Mouse (Mus musculus): ENCODE measurements at regions not wholly inside any gene's neighbourhood (a gene's known extent, or its start where the extent isn't known, plus 50 kb on each side); places are given as distances from the start of the nearest gene placed in this dataset.

DNA sequence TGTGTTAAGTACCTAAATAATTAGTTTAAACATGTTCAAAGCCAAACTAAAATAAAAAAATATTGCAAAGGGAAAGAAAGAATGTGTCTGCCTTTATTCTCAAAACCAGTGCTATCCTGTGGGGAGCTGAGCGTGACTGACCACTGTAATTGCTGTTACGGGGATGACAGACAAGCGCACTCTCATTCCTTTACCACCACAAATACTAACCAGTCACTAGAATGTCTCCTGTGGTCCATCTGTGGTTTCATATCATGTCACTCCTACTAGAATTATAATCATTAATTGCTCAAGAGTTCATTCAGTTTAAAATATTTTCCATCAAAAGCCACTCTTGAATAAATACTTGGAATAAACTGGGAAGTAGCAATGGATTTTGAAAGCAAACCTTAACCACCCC is 268.8 kb downstream of the Epha4 start:
- TF ChIP-seq POLR2A (IDR thresholded peaks at IDR 0.05; ENCODE audit: insufficient read depth, low read length) (no peak), EP300 (IDR thresholded peaks at IDR 0.05; ENCODE audit: insufficient read depth, low read depth, low read length) (no peak), CTCF (IDR thresholded peaks at IDR 0.05; ENCODE audit: low read depth, low read length) (no peak)
- H3K4me3 ChIP-seq (ENCODE audit: low read depth, low read length): no peak overlapping the region
- no peaks in the 10 kb centered on the region for H3K27me3 ChIP-seq (ENCODE audit: control insufficient read depth, insufficient read depth, low read length, poor library complexity, severe bottlenecking)
- no peaks in the 10 kb centered on the region for H3K4me1 ChIP-seq (ENCODE audit: control insufficient read depth, insufficient read depth, low read length)
- no peaks in the 10 kb centered on the region for H3K36me3 ChIP-seq (ENCODE audit: control insufficient read depth, insufficient read depth, low read length, poor library complexity, severe bottlenecking)
- H3K27ac ChIP-seq (ENCODE audit: insufficient read depth, low read length): no peak overlapping the region
- H3K9me3 ChIP-seq (replicated peaks; ENCODE audit: control insufficient read depth, insufficient read depth, low read length, poor library complexity, severe bottlenecking): no peaks in the 10 kb centered on the region
- H3K9ac ChIP-seq (ENCODE audit: low read depth, poor library complexity, severe bottlenecking): no peak overlapping the region

DNA sequence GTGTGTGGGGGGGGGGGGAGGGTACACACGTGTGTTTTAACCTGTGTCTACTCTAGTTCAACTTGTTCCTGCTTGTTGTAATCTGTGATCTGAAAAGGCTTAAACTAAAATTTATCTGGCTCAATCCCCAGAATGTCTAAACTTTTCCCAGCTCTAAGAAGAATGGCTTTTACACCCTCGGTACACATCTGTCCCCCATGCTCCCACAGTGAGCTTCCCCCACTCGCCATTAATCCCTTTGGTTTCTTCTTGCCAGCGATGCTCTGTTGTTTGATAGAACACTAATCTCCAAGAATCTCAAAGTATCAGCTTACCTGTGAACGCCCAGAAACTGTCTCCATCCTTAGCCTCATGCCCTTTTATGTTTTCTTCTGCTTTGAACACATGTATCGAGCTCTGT is 260.6 kb downstream of the Epha4 start:
- no peaks in the 10 kb centered on the region for H3K36me3 ChIP-seq (ENCODE audit: control insufficient read depth, insufficient read depth, low read length, poor library complexity, severe bottlenecking)
- no peak overlapping the region for H3K9ac ChIP-seq (ENCODE audit: low read depth, poor library complexity, severe bottlenecking)
- TF ChIP-seq EP300 (IDR thresholded peaks at IDR 0.05; ENCODE audit: insufficient read depth, low read depth, low read length) (no peak), POLR2A (IDR thresholded peaks at IDR 0.05; ENCODE audit: insufficient read depth, low read length) (no peak)
- H3K4me1 ChIP-seq (ENCODE audit: control insufficient read depth, insufficient read depth, low read length): no peaks in the 10 kb centered on the region
- no peak overlapping the region for H3K4me3 ChIP-seq (ENCODE audit: low read depth, low read length)
- H3K27ac ChIP-seq (ENCODE audit: insufficient read depth, low read length): no peak overlapping the region
- no peaks in the 10 kb centered on the region; the same call in none of the 2 replicates for H3K27me3 ChIP-seq (ENCODE audit: control insufficient read depth, insufficient read depth, low read length, poor library complexity, severe bottlenecking)
- H3K9me3 ChIP-seq (replicated peaks; ENCODE audit: control insufficient read depth, insufficient read depth, low read length, poor library complexity, severe bottlenecking): no peaks in the 10 kb centered on the region

DNA sequence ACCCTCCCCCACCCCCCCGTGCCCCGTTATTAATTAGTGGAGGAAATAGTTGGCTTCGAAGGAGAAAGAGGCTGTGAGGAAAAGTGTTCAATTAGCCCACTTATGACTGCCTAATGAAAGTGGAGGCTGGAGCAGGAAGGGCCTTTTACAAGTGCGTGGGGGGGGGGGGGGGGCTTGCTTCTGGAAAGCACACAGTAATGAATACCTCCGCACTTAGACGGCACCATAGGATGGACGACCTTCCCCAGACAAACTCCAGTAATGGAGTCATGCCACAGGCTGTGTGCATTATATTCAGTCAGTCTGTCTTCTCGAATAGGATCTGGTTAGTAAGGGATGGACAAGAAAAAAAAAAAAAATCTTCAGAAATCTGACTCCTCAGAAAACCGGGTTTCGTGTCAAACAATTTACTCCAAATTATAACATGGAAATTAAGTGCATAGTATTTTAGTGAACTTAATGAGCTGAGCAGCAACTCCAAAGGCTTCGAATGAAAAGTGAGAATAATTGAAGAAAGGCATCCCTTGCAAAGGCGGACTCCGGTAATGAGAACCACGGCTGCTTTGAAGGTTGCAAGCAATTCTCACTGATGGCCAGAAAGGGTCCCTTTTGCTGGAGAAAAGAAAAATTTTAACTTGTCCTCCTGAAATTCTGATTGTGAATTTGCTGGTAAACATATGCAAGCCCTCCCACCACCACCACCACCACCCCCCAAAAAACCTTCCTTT is 258.6 kb downstream of the Epha4 start:
- TF ChIP-seq CTCF (IDR thresholded peaks at IDR 0.05; ENCODE audit: low read depth, low read length): no peak
- no peak for TF ChIP-seq POLR2A (IDR thresholded peaks at IDR 0.05; ENCODE audit: insufficient read depth, low read length)
- TF ChIP-seq EP300 (IDR thresholded peaks at IDR 0.05; ENCODE audit: insufficient read depth, low read depth, low read length): no peak
- H3K9ac ChIP-seq (ENCODE audit: low read depth, poor library complexity, severe bottlenecking): no peak overlapping the region
- no peak overlapping the region for H3K27ac ChIP-seq (ENCODE audit: insufficient read depth, low read length)
- H3K9me3 ChIP-seq (replicated peaks; ENCODE audit: control insufficient read depth, insufficient read depth, low read length, poor library complexity, severe bottlenecking): no peaks in the 10 kb centered on the region
- no peaks in the 10 kb centered on the region for H3K36me3 ChIP-seq (ENCODE audit: control insufficient read depth, insufficient read depth, low read length, poor library complexity, severe bottlenecking)
- H3K4me3 ChIP-seq (ENCODE audit: low read depth, low read length): no peak overlapping the region
- H3K27me3 ChIP-seq (ENCODE audit: control insufficient read depth, insufficient read depth, low read length, poor library complexity, severe bottlenecking): no peaks in the 10 kb centered on the region; the same call in none of the 2 replicates
- H3K4me1 ChIP-seq (ENCODE audit: control insufficient read depth, insufficient read depth, low read length): no peaks in the 10 kb centered on the region

DNA sequence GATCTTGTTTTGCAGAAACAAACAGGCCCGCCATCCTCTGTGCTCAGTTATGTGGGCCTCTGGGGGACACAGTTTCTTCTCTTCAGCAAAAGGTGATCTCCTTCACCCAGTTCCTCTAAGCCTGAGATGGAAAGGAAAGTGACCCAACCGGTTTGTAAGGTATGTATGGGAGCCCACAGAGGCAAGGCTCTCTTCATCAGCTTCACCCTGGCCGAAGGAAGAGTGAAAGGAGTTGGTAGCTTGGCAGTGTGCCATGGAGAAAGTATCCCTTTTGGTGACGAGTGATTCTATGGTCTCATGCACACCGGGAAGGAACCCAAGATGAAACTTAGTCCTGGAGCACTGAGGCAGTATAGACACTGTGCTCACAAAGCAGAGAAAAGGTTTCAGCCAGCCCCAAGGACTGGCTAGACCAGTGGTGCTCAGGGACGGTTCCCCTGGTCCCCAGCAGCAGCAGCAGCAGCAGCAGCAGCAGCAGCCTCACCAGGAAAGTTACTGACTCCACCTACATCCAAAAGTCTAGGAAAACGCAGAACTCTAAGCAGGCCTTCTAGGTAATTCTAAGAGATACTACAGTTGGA is 256.1 kb downstream of the Epha4 start:
- H3K27ac ChIP-seq (ENCODE audit: insufficient read depth, low read length): no peak overlapping the region
- no peaks in the 10 kb centered on the region; the same call in none of the 2 replicates for H3K27me3 ChIP-seq (ENCODE audit: control insufficient read depth, insufficient read depth, low read length, poor library complexity, severe bottlenecking)
- no peak overlapping the region for H3K9ac ChIP-seq (ENCODE audit: low read depth, poor library complexity, severe bottlenecking)
- no peaks in the 10 kb centered on the region for H3K36me3 ChIP-seq (ENCODE audit: control insufficient read depth, insufficient read depth, low read length, poor library complexity, severe bottlenecking)
- H3K4me1 ChIP-seq (ENCODE audit: control insufficient read depth, insufficient read depth, low read length): no peaks in the 10 kb centered on the region
- no peak overlapping the region for H3K4me3 ChIP-seq (ENCODE audit: low read depth, low read length)
- no peak for TF ChIP-seq CTCF (IDR thresholded peaks at IDR 0.05; ENCODE audit: low read depth, low read length)
- TF ChIP-seq EP300 (IDR thresholded peaks at IDR 0.05; ENCODE audit: insufficient read depth, low read depth, low read length): no peak
- TF ChIP-seq POLR2A (IDR thresholded peaks at IDR 0.05; ENCODE audit: insufficient read depth, low read length): no peak
- H3K9me3 ChIP-seq (replicated peaks; ENCODE audit: control insufficient read depth, insufficient read depth, low read length, poor library complexity, severe bottlenecking): no peaks in the 10 kb centered on the region

DNA sequence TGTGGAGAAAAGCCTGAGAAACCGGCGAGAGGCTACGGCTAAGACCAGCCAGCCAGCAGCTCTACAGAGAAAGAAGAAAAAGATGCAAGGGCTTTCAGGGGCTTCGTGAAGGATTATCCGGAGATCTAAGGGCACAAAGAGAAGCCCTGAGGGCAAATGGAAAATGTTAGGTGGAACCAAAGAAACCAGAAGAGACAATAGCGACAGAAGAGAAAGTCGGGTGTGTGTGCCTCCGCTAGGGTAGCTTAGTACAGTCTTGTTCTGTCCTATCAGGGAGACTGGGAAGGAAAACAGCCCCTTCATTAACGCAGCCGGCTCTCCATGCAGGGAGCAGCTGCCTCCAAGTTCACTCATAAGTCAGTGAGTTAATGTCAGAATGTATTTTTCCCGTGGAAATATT is 255.1 kb downstream of the Epha4 start:
- Histone ChIP-seq H3K4me1 (ENCODE audit: control insufficient read depth, insufficient read depth, low read length) (no peaks in the 10 kb centered on the region), H3K9me3 (replicated peaks; ENCODE audit: control insufficient read depth, insufficient read depth, low read length, poor library complexity, severe bottlenecking) (no peaks in the 10 kb centered on the region), H3K27me3 (ENCODE audit: control insufficient read depth, insufficient read depth, low read length, poor library complexity, severe bottlenecking) (no peaks in the 10 kb centered on the region; the same call in none of the 2 replicates), H3K27ac (ENCODE audit: insufficient read depth, low read length) (no peak overlapping the region), H3K36me3 (ENCODE audit: control insufficient read depth, insufficient read depth, low read length, poor library complexity, severe bottlenecking) (no peaks in the 10 kb centered on the region), H3K4me3 (ENCODE audit: low read depth, low read length) (no peak overlapping the region), H3K9ac (ENCODE audit: low read depth, poor library complexity, severe bottlenecking) (no peak overlapping the region)
- no peak for TF ChIP-seq POLR2A (IDR thresholded peaks at IDR 0.05; ENCODE audit: insufficient read depth, low read length)

DNA sequence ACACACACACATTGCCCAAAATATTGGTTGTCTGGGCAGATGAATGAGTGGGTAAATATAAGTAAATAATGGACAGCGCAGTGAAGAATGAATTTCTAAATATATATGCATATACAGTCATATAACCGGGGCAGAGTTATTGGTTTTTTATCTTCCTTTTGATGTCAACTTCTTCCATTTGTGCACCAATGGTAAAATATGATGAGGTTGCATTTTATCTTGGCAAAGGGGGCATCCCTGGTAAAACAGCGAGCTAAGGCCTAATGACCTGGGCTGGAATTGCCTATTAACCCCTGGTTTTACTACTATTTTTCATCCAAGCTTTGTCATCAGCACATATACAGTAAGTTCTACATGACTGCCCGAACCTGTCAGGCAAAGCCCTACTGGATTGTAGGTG is 253.2 kb downstream of the Epha4 start:
- Histone ChIP-seq H3K36me3 (ENCODE audit: control insufficient read depth, insufficient read depth, low read length, poor library complexity, severe bottlenecking) (no peaks in the 10 kb centered on the region), H3K9me3 (replicated peaks; ENCODE audit: control insufficient read depth, insufficient read depth, low read length, poor library complexity, severe bottlenecking) (no peaks in the 10 kb centered on the region)

More for the DNA sequence above, 253.2 kb downstream of the Epha4 start:
- Histone ChIP-seq H3K4me3 (ENCODE audit: low read depth, low read length) (no peak overlapping the region), H3K27ac (ENCODE audit: insufficient read depth, low read length) (no peak overlapping the region), H3K9ac (ENCODE audit: low read depth, poor library complexity, severe bottlenecking) (no peak overlapping the region), H3K27me3 (ENCODE audit: control insufficient read depth, insufficient read depth, low read length, poor library complexity, severe bottlenecking) (no peaks in the 10 kb centered on the region; the same call in 1 of the 2 replicates), H3K4me1 (ENCODE audit: control insufficient read depth, insufficient read depth, low read length) (no peaks in the 10 kb centered on the region)
- TF ChIP-seq EP300 (IDR thresholded peaks at IDR 0.05; ENCODE audit: insufficient read depth, low read depth, low read length) (no peak), CTCF (IDR thresholded peaks at IDR 0.05; ENCODE audit: low read depth, low read length) (no peak), POLR2A (IDR thresholded peaks at IDR 0.05; ENCODE audit: insufficient read depth, low read length) (no peak)
